Mouse (Mus musculus) cerebellum, adult 9-11 months (tissue): ENCODE results near the gene Frmd8.

ENCODE experiments used
- DNase-seq: peaks from one replicate; pipeline ENCODE4 v3.0.0; 2022

Gene Frmd8

GRCm38 (mm10) chr19:5874969-5875480 lies at the start of gene Frmd8:
Gene Frmd8 (minus strand): TSS chr19:5875274.
- DNase-seq = peak; percentile 94

DNA sequence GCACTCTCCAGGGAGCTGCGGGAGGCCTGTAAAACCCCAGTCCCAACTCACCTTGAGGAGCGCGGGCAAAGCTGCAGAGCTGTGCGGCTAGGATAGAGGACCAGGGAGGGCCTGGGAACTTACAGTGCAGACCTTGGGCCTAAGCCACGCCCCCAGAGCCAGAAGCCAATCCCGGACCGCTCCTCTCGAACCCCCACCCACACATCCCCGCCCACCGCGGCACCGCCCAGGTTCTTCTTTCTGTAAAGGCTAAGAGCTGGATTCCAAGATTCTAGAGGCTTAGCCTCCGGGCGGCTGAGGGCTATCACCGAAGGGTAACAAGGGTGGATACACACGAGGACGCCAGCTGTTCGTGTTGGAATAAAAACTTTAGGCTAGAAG lies 49.6 kb upstream of the Frmd8 start, which contains the start of gene Cdc42ep2:
Gene Cdc42ep2 (minus strand): TSS at position 104 of the 381 bp plus-strand sequence.
- DNase-seq = peak; percentile 96

GRCm38 (mm10) chr19:5923990-5924712 lies 49.1 kb upstream of the Frmd8 start:
- peak; percentile 83 for DNase-seq

GRCm38 (mm10) chr19:5922963-5923362 lies 47.9 kb upstream of the Frmd8 start:
- no peak for DNase-seq

DNA sequence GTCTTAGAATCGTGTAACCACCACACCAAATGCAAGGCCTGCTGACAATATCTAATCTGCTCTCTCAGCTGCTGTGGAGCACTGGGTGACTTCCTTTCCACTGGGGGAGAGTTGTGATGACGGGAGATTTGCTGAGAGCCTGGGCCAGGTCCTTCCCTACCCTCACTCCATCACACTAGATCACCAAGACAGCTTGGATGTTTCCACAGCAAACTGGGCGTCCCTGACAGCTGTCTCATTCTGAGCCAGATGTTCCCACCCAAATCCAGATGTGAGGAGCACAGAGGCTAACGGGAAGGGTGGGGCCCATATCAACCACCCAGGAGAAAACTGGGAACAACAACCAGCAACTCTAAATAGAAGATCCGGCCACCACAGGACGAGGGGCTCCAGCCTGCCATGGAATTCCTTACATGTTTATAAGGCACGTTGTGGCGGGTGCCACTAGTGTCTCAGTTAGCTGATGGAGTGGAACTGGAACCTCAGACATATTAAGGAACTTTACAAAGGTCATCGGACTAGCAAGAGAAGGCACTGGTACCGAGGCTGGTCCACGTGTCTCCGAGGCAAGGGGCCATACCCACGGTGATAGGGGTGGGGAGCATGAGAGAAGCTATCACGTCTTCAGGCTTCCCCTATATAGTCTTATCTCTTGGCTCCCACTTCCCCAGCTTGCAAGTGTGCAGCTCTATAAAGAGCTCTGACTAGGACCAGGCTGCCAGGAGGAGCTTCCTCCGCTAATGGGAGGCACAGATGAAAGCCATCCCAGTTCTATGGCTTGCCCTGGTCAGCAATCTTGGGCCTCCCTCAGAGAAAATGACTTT lies 47.3 kb upstream of the Frmd8 start:
- DNase-seq = no peak

DNA sequence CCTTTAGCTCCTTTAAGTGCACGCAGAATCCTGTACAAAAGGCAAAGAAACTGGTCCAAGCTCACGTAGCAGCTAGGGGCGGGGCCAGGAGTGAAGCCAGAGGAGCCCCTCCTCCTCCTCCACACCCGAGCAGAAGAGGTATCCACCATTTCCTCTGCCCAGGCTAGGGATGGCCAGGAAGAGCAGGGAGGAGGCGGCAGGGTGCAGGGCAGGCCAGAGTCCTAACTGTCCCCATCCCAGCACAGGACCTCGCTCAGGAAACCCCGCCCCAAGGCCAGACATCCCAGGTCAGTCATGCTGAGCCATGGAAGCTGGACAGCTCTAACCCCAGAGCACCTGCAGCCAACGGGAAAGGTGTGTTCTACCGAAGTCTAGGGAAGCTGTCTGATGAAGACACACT lies 46.6 kb upstream of the Frmd8 start:
- DNase-seq = no peak

- no peak for DNase-seq
Observed at GRCm38 (mm10) chr19:5913007-5913719, 38.1 kb upstream of the Frmd8 start, which contains the start of gene Dpf2. Gene Dpf2 (minus strand): TSS chr19:5913010.

GRCm38 (mm10) chr19:5912103-5913006 lies 37.3 kb upstream of the Frmd8 start:
- DNase-seq = peak; percentile 99

GRCm38 (mm10) chr19:5911430-5912102 lies 36.5 kb upstream of the Frmd8 start:
- DNase-seq = no peak

- no peak for DNase-seq
Observed at GRCm38 (mm10) chr19:5910221-5910620, 35.1 kb upstream of the Frmd8 start.

GRCm38 (mm10) chr19:5907275-5907674 lies 32.2 kb upstream of the Frmd8 start:
- no peak for DNase-seq

- DNase-seq = peak; percentile 96
Observed at GRCm38 (mm10) chr19:5894002-5894678, 19.1 kb upstream of the Frmd8 start, which contains the start of gene Tigd3. Gene Tigd3 (minus strand): TSS chr19:5894149.

DNA sequence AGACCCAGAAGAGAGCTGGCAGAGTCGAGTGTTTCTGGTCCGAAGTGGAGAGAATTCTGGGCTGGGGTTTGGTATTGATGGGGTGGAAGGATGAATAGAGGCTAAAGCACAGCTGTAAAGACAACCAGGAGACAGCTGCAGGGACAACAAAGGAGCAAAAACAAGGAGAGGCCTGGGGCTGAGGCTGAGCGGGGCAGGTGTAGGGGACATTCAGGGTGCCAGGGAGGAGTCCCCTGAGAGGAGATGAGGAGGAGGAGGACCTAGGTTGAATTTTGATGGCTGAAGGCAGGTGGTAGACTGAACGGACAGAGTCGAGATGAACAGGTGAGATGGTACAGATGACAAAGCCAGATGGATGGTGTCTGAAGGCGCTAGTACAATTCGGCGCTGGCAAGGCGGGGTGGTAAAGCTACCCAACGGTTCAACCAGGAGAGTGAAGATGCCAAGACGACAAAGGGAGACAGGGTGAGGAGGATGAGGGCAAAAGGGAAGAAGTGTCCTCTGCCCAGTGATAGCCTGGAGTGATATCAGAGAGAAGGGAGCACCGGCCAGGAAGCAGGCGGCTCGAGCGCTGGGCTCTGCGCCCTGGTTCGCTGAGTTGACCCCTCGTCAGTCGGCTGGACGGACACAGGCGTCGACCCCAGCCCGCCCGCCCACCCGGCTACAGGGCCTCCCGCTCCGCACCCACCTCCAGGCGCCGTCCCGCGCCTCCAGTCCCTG lies 18.4 kb upstream of the Frmd8 start:
- DNase-seq = no peak

GRCm38 (mm10) chr19:5892735-5893134 lies 17.7 kb upstream of the Frmd8 start:
- no peak for DNase-seq

DNA sequence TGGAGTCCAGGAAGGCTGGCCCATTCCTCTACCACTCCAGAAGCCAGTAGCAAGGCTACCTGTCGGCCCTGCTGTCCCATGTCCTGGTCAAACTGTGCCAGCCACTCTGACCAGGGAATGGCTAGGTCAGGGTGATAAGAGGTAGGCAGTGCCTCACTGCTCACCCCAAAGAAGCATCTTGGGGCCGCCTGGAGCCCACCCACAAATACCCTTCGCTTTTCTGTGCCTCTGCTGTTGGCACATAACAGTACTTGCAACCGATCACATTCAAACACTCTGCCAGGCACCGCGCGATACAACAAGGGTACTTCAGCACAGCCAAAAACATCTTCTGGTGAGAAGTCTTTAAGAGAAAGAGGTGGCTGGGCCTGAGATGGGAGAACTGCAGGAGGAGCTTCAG lies 17.2 kb upstream of the Frmd8 start:
- no peak for DNase-seq

DNA sequence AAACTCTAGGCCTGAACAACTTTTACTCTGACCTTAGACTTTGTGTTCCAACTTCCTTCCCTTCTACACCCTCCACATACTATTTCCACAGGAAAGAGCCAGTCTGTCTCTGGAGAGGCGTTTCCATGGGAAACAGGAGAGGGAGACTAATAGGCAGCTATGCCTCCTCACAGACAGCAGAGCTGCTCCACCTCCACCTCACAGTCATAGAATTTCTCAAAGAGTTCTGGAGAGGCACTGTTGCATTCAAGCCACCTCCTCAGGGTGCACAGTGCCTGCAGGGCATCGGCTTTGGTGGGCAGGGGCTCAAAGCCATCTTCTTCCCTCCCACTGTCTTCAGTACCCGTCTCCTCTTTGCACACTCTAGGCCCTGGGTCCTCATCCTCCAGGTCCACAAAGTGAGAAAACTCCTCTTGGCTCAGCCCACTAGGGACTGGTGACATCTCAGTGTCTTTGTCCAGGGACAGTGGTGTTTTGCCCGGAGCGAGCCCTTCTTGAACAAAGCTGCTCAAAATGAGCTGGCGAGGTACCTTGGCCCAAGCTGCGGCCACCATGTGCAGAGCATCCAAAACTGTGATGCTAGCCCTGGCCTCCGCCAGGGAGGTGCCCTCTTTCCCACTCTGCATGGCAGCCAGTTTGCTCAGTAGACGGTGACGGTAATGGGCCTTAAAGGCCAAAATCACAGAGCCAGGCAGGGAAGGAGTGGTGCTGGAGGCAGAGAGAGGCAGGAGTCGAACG lies 16.6 kb upstream of the Frmd8 start:
- no peak for DNase-seq

- DNase-seq = no peak
Observed at GRCm38 (mm10) chr19:5889211-5889610, 14.1 kb upstream of the Frmd8 start.

DNA sequence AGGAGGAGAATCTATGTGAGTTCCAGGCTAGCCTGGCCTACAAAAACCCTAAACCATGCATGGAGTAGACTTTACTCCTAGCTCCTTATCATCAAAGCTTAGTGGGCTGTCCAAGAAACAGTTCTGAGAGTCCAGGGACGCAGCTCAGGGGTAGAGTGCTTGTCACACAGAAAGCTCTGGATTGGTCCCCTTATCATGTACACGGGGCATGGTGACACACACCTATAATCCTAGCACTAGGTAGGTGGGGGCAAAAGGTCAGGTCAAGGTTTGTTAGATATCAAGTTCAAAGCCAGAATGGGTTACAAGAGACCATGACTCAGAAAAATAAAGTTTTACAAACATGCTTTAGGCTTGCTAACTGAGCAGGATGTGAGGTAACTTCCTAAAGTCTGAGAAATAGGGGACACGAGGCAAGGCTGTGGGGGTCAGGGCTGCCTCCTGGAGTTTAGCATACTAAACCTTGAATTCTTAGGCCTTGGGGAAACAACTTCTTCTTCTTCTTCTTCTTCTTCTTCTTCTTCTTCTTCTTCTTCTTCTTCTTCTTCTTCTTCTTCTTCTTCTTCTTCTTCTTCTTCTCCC lies 12.3 kb upstream of the Frmd8 start:
- DNase-seq = no peak

GRCm38 (mm10) chr19:5885838-5886237 lies 10.8 kb upstream of the Frmd8 start:
- no peak for DNase-seq
